Mouse (Mus musculus) hindbrain, embryonic 16.5 days (tissue): ENCODE measurements around the gene Ghrhr. TPM values are rescaled to one million over a fixed set of nuclear protein-coding genes. Genes with fewer than 3 reads are reported as not detected.

ENCODE experiments used
- ATAC-seq: fragments of 200-750 bp; cut with Nextera tagmentation; 2 replicates; pipeline ENCODE4 v1.8.0; 2017; ENCODE audit warnings: moderate TSS enrichment, moderate library complexity
- H3K27ac ChIP-seq: fragments of 300-500 bp; sonication (generic); 2 replicates; pipeline ENCODE4 v1.5.1; 2014; ENCODE audit warnings: low read depth, mild to moderate bottlenecking, control low read depth, low read length, moderate library complexity
- H3K27me3 ChIP-seq: fragments of 300-500 bp; sonication (generic); replicated peaks from 2 replicates; pipeline ENCODE4 v1.6.1; 2014; ENCODE audit warnings: low read length; ENCODE audit not compliant: control insufficient read depth, insufficient read depth
- H3K36me3 ChIP-seq: fragments of 300-500 bp; sonication (generic); 2 replicates; pipeline ENCODE4 v1.6.1; 2014; ENCODE audit warnings: mild to moderate bottlenecking, low read length, moderate library complexity, mixed read lengths; ENCODE audit not compliant: control insufficient read depth, insufficient read depth
- H3K4me1 ChIP-seq: fragments of 300-500 bp; sonication (generic); 2 replicates; pipeline ENCODE4 v1.6.1; 2014; ENCODE audit warnings: low read depth, low read length; ENCODE audit not compliant: control insufficient read depth, insufficient read depth
- H3K4me2 ChIP-seq: fragments of 300-500 bp; sonication (generic); 2 replicates; pipeline ENCODE4 v1.6.1; 2014; ENCODE audit warnings: mild to moderate bottlenecking, low read length, control low read depth, moderate library complexity
- H3K4me3 ChIP-seq: fragments of 300-500 bp; sonication (generic); 2 replicates; pipeline ENCODE4 v1.5.1; 2014; ENCODE audit warnings: mild to moderate bottlenecking, low read length, control low read depth, moderate library complexity
- H3K9ac ChIP-seq: fragments of 300-500 bp; sonication (generic); 2 replicates; pipeline ENCODE4 v1.6.1; 2014; ENCODE audit warnings: low read depth, mild to moderate bottlenecking, control low read depth, low read length, moderate library complexity
- H3K9me3 ChIP-seq: fragments of 300-500 bp; sonication (generic); 2 replicates; pipeline ENCODE4 v1.6.1; 2014; ENCODE audit warnings: mild to moderate bottlenecking, low read length, moderate library complexity; ENCODE audit not compliant: control insufficient read depth
- WGBS: fragments of 180-500 bp; shearing (Covaris S2); extraction: QIAGEN DNeasy Blood & Tissue Kit; methylation state at CpG from one replicate; pipeline ENCODE4 v1.1.7; 2014; 5-methylcytosine and 5-hydroxymethylcytosine counted together
- polyA plus RNA-seq: library from polyadenylated mRNA; unstranded; fragments of >200 nt; fragmentation: Nextera tagmentation; extraction: Ambion mirVana; gene quantifications from 2 replicates; pipeline ENCODE4 v1.2.1, GENCODE M21; 2015

Ghrhr gene
- polyA plus RNA-seq, 1 experiment from 2014 or later = not detected

- Histone ChIP-seq H3K36me3 (no peaks in the 10 kb centered on the region), H3K4me3 (no peak overlapping the region), H3K9me3 (no peaks in the 10 kb centered on the region), H3K9ac (no peak overlapping the region), H3K4me1 (no peaks in the 10 kb centered on the region), H3K27me3 (no peaks in the 10 kb centered on the region), H3K4me2 (no peak overlapping the region), H3K27ac (no peak overlapping the region)
- ATAC-seq = no peak
- WGBS = 87% methylated on average over 5 of the region's 5 CpGs
Measured at GRCm38 (mm10) chr6:55347711-55348571, 28.2 kb upstream of the Ghrhr start.

GRCm38 (mm10) chr6:55349231-55349630, 26.9 kb upstream of the Ghrhr start:
- Histone ChIP-seq H3K4me3 (no peak overlapping the region), H3K9ac (no peak overlapping the region), H3K36me3 (no peaks in the 10 kb centered on the region), H3K27ac (no peak overlapping the region), H3K27me3 (no peaks in the 10 kb centered on the region), H3K4me2 (no peak overlapping the region), H3K4me1 (no peaks in the 10 kb centered on the region), H3K9me3 (no peaks in the 10 kb centered on the region)
- ATAC-seq = no peak
- WGBS = 93% methylated on average over 4 of the region's 4 CpGs

GRCm38 (mm10) chr6:55350383-55350952, 25.6 kb upstream of the Ghrhr start:
- Histone ChIP-seq H3K9ac (no peak overlapping the region), H3K4me2 (no peak overlapping the region), H3K36me3 (no peaks in the 10 kb centered on the region), H3K4me1 (no peaks in the 10 kb centered on the region), H3K27ac (no peak overlapping the region), H3K27me3 (no peaks in the 10 kb centered on the region), H3K4me3 (no peak overlapping the region), H3K9me3 (no peaks in the 10 kb centered on the region)
- 90% methylated on average over 6 of the region's 6 CpGs for WGBS
- ATAC-seq = no peak

GRCm38 (mm10) chr6:55351712-55352111, 24.4 kb upstream of the Ghrhr start:
- WGBS = 72% methylated on average over 7 of the region's 7 CpGs
- H3K4me2 ChIP-seq = no peak overlapping the region
- no peaks in the 10 kb centered on the region for H3K36me3 ChIP-seq
- ATAC-seq = no peak
- no peaks in the 10 kb centered on the region for H3K9me3 ChIP-seq
- no peak overlapping the region for H3K27ac ChIP-seq
- H3K9ac ChIP-seq = no peak overlapping the region
- H3K4me3 ChIP-seq = no peak overlapping the region
- H3K27me3 ChIP-seq = no peaks in the 10 kb centered on the region
- H3K4me1 ChIP-seq = no peaks in the 10 kb centered on the region

GRCm38 (mm10) chr6:55353711-55354445, 22.2 kb upstream of the Ghrhr start:
- ATAC-seq = no peak
- Histone ChIP-seq H3K9me3 (no peaks in the 10 kb centered on the region), H3K9ac (no peak overlapping the region), H3K4me2 (no peak overlapping the region), H3K27ac (no peak overlapping the region), H3K27me3 (no peaks in the 10 kb centered on the region), H3K4me3 (no peak overlapping the region), H3K36me3 (no peaks in the 10 kb centered on the region), H3K4me1 (no peaks in the 10 kb centered on the region)
- WGBS = 78% methylated on average over 12 of the region's 12 CpGs

- H3K27ac ChIP-seq = no peak overlapping the region
- no peak overlapping the region for H3K4me2 ChIP-seq
- no peak for ATAC-seq
- WGBS = 66% methylated on average over 4 of the region's 4 CpGs
- no peaks in the 10 kb centered on the region for H3K9me3 ChIP-seq
- no peaks in the 10 kb centered on the region for H3K4me1 ChIP-seq
- no peaks in the 10 kb centered on the region for H3K36me3 ChIP-seq
- no peak overlapping the region for H3K9ac ChIP-seq
- H3K27me3 ChIP-seq = no peaks in the 10 kb centered on the region
- H3K4me3 ChIP-seq = no peak overlapping the region
Measured at GRCm38 (mm10) chr6:55354456-55355117, 21.5 kb upstream of the Ghrhr start.

GRCm38 (mm10) chr6:55355575-55355974, 20.5 kb upstream of the Ghrhr start:
- no peak overlapping the region for H3K4me2 ChIP-seq
- H3K9me3 ChIP-seq = no peaks in the 10 kb centered on the region
- H3K4me1 ChIP-seq = no peaks in the 10 kb centered on the region
- H3K4me3 ChIP-seq = no peak overlapping the region
- 86% methylated on average over 7 of the region's 7 CpGs for WGBS
- H3K36me3 ChIP-seq = no peaks in the 10 kb centered on the region
- H3K27ac ChIP-seq = no peak overlapping the region
- ATAC-seq = no peak
- no peaks in the 10 kb centered on the region for H3K27me3 ChIP-seq
- H3K9ac ChIP-seq = no peak overlapping the region

GRCm38 (mm10) chr6:55356017-55356703, 19.9 kb upstream of the Ghrhr start:
- H3K27me3 ChIP-seq = no peaks in the 10 kb centered on the region
- 61% methylated on average over 5 of the region's 5 CpGs for WGBS
- ATAC-seq = no peak
- H3K9me3 ChIP-seq = no peaks in the 10 kb centered on the region
- H3K4me2 ChIP-seq = no peak overlapping the region
- no peak overlapping the region for H3K9ac ChIP-seq
- no peaks in the 10 kb centered on the region for H3K4me1 ChIP-seq
- no peak overlapping the region for H3K4me3 ChIP-seq
- no peak overlapping the region for H3K27ac ChIP-seq
- no peaks in the 10 kb centered on the region for H3K36me3 ChIP-seq
